Mouse (Mus musculus): Measurements from ENCODE around the gene Caskin1. TPM values are rescaled to one million over a fixed set of nuclear protein-coding genes. Genes with fewer than 3 reads are reported as not detected.
A peak's percentile ranks its signal among the peaks of the same experiment; 100 is the strongest.
"Not testable (repeated sequence)": the region's sequence is repeated elsewhere in the genome, so short reads cannot be mapped to it uniquely, and the experiment has no call there.

Caskin1 gene
- polyA plus RNA-seq, 1 experiment from 2014 or later: 30.4 TPM

- peak overlapping the region; percentile 75 for H3K9ac ChIP-seq (replicated peaks; ENCODE audit: low read depth, low read length)
- peak overlapping the region; percentile 87 for H3K27ac ChIP-seq (ENCODE audit: low read length)
- no peaks in the 10 kb centered on the region for H3K27me3 ChIP-seq (replicated peaks; ENCODE audit: control insufficient read depth, insufficient read depth, low read length)
- 8% methylated on average over 14 of the region's 14 CpGs for WGBS
- peaks cover 12% of the 10 kb centered on the region for H3K36me3 ChIP-seq (ENCODE audit: control insufficient read depth, insufficient read depth)
- ATAC-seq: no peak
- no peaks in the 10 kb centered on the region for H3K9me3 ChIP-seq (ENCODE audit: control insufficient read depth, low read length)
- peaks cover 13% of the 10 kb centered on the region for H3K4me1 ChIP-seq (replicated peaks; ENCODE audit: control insufficient read depth, insufficient read depth, low read length)
- peak overlapping the region; percentile 80 for H3K4me2 ChIP-seq (ENCODE audit: low read length)
- peak overlapping the region; percentile 90 for H3K4me3 ChIP-seq (replicated peaks; ENCODE audit: low read length)
Measured at GRCm38 (mm10) chr17:24454218-24454755, 34.1 kb upstream of the Caskin1 start.

- peaks cover 13% of the 10 kb centered on the region for H3K4me1 ChIP-seq (replicated peaks; ENCODE audit: control insufficient read depth, insufficient read depth, low read length)
- peaks cover 8% of the 10 kb centered on the region for H3K36me3 ChIP-seq (ENCODE audit: control insufficient read depth, insufficient read depth)
- under 1% methylated on average over 67 of the region's 67 CpGs for WGBS
- peak overlapping the region; percentile 90 for H3K4me3 ChIP-seq (replicated peaks; ENCODE audit: low read length)
- no peaks in the 10 kb centered on the region for H3K9me3 ChIP-seq (ENCODE audit: control insufficient read depth, low read length)
- H3K9ac ChIP-seq (replicated peaks; ENCODE audit: low read depth, low read length): peak overlapping the region; percentile 75
- no peaks in the 10 kb centered on the region for H3K27me3 ChIP-seq (replicated peaks; ENCODE audit: control insufficient read depth, insufficient read depth, low read length)
- ATAC-seq: peak; percentile 94
- peak overlapping the region; percentile 80 for H3K4me2 ChIP-seq (ENCODE audit: low read length)
- H3K27ac ChIP-seq (ENCODE audit: low read length): peak overlapping the region; percentile 87
Measured at GRCm38 (mm10) chr17:24454756-24455522, 33.5 kb upstream of the Caskin1 start.

DNA sequence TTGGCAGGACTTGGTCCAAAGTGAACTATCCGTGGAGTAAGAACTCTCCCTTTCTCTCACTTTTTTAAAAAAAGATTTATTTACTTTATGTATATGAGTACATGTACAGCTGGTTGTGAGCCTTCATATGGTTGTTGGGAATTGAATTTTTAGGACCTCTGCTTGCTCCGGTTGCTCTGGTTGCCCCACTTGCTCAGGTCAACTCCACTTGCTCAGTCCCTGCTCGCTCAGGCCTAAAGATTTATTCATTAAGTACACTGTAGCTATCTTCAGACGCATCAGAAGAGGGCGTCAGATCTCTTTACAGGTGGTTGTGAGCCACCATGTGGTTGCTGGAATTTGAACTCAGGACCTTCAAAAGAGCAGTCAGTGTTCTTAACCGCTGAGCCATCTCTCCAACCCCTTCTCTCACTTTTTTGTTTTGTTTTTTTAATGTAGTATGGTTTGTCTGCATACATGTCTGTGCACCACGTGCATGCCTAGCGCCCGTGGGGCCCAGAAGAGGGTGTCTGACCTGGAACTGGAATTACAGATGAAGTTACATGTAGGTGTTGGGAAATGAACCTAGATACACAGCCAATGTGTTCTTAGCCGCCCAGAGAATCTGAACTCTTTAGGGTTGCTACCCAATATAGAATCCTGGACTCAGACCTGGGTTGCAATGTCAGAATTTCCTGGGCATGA lies 32.7 kb upstream of the Caskin1 start:
- 46% methylated on average over 10 of the region's 10 CpGs for WGBS
- not testable (repeated sequence) for ATAC-seq

GRCm38 (mm10) chr17:24461580-24461979 lies 26.8 kb upstream of the Caskin1 start:
- H3K9ac ChIP-seq (replicated peaks; ENCODE audit: low read depth, low read length): no peak overlapping the region
- no peaks in the 10 kb centered on the region for H3K9me3 ChIP-seq (ENCODE audit: control insufficient read depth, low read length)
- no peak overlapping the region for H3K27ac ChIP-seq (ENCODE audit: low read length)
- 60% methylated on average over 2 of the region's 2 CpGs for WGBS
- no peaks in the 10 kb centered on the region for H3K4me1 ChIP-seq (replicated peaks; ENCODE audit: control insufficient read depth, insufficient read depth, low read length)
- no peak overlapping the region for H3K4me2 ChIP-seq (ENCODE audit: low read length)
- no peak overlapping the region for H3K4me3 ChIP-seq (replicated peaks; ENCODE audit: low read length)
- H3K27me3 ChIP-seq (replicated peaks; ENCODE audit: control insufficient read depth, insufficient read depth, low read length): no peaks in the 10 kb centered on the region
- ATAC-seq: no peak
- no peaks in the 10 kb centered on the region for H3K36me3 ChIP-seq (ENCODE audit: control insufficient read depth, insufficient read depth)

More for the DNA sequence above, 32.7 kb upstream of the Caskin1 start:
- not testable (repeated sequence) for H3K9me3 ChIP-seq (ENCODE audit: control insufficient read depth, low read length); H3K27ac ChIP-seq (ENCODE audit: low read length); H3K9ac ChIP-seq (replicated peaks; ENCODE audit: low read depth, low read length); H3K27me3 ChIP-seq (replicated peaks; ENCODE audit: control insufficient read depth, insufficient read depth, low read length); H3K36me3 ChIP-seq (ENCODE audit: control insufficient read depth, insufficient read depth)
- Histone ChIP-seq H3K4me1 (replicated peaks; ENCODE audit: control insufficient read depth, insufficient read depth, low read length) (peaks cover 13% of the 10 kb centered on the region), H3K4me3 (replicated peaks; ENCODE audit: low read length) (peak overlapping the region; percentile 90; the same call in 1 of the 2 replicates), H3K4me2 (ENCODE audit: low read length) (peak overlapping the region; percentile 20)

DNA sequence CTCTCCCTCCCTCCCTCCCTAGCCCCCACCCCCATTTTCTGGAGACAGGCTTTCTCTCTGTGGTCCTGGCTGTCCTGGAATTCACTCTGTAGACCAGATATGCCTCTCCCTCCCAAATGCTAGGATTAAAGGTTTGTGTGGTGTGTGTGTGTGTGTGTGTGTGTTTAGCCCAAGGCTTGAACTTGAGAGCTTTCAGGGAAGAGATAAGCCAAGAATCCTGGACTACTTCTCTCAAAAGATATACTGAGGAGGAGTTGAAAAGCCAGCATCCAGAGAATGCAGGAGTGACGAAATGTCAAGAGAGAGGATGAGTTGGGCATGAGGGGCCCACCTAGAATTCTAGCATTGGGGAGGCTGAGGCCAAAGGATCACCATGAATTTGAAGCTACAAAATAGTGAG lies 25.5 kb upstream of the Caskin1 start:
- Histone ChIP-seq H3K4me3 (replicated peaks; ENCODE audit: low read length) (no peak overlapping the region), H3K4me1 (replicated peaks; ENCODE audit: control insufficient read depth, insufficient read depth, low read length) (no peaks in the 10 kb centered on the region), H3K9me3 (ENCODE audit: control insufficient read depth, low read length) (no peaks in the 10 kb centered on the region), H3K27ac (ENCODE audit: low read length) (no peak overlapping the region), H3K4me2 (ENCODE audit: low read length) (no peak overlapping the region), H3K36me3 (ENCODE audit: control insufficient read depth, insufficient read depth) (no peaks in the 10 kb centered on the region), H3K9ac (replicated peaks; ENCODE audit: low read depth, low read length) (no peak overlapping the region), H3K27me3 (replicated peaks; ENCODE audit: control insufficient read depth, insufficient read depth, low read length) (no peaks in the 10 kb centered on the region)
- 92% methylated on average over 1 of the region's 1 CpGs for WGBS
- ATAC-seq: no peak

- WGBS: 56% methylated on average over 6 of the region's 6 CpGs
- no peak for ATAC-seq
- no peaks in the 10 kb centered on the region for H3K36me3 ChIP-seq (ENCODE audit: control insufficient read depth, insufficient read depth)
Measured at GRCm38 (mm10) chr17:24463374-24464133, 24.8 kb upstream of the Caskin1 start.

GRCm38 (mm10) chr17:24468636-24469246 lies 19.7 kb upstream of the Caskin1 start:
- no peak overlapping the region for H3K27ac ChIP-seq (ENCODE audit: low read length)
- no peak overlapping the region for H3K4me3 ChIP-seq (replicated peaks; ENCODE audit: low read length)
- 93% methylated on average over 5 of the region's 5 CpGs for WGBS
- no peaks in the 10 kb centered on the region for H3K9me3 ChIP-seq (ENCODE audit: control insufficient read depth, low read length)
- no peak for ATAC-seq
- H3K4me1 ChIP-seq (replicated peaks; ENCODE audit: control insufficient read depth, insufficient read depth, low read length): peaks cover 25% of the 10 kb centered on the region
- no peaks in the 10 kb centered on the region for H3K36me3 ChIP-seq (ENCODE audit: control insufficient read depth, insufficient read depth)
- H3K4me2 ChIP-seq (ENCODE audit: low read length): no peak overlapping the region
- no peak overlapping the region for H3K9ac ChIP-seq (replicated peaks; ENCODE audit: low read depth, low read length)
- H3K27me3 ChIP-seq (replicated peaks; ENCODE audit: control insufficient read depth, insufficient read depth, low read length): no peaks in the 10 kb centered on the region

More at GRCm38 (mm10) chr17:24463374-24464133, 24.8 kb upstream of the Caskin1 start:
- H3K4me1 ChIP-seq (replicated peaks; ENCODE audit: control insufficient read depth, insufficient read depth, low read length): no peaks in the 10 kb centered on the region
- H3K27ac ChIP-seq (ENCODE audit: low read length): no peak overlapping the region
- no peak overlapping the region for H3K4me2 ChIP-seq (ENCODE audit: low read length)
- no peaks in the 10 kb centered on the region for H3K27me3 ChIP-seq (replicated peaks; ENCODE audit: control insufficient read depth, insufficient read depth, low read length)
- H3K4me3 ChIP-seq (replicated peaks; ENCODE audit: low read length): no peak overlapping the region
- H3K9ac ChIP-seq (replicated peaks; ENCODE audit: low read depth, low read length): no peak overlapping the region
- no peaks in the 10 kb centered on the region for H3K9me3 ChIP-seq (ENCODE audit: control insufficient read depth, low read length)

GRCm38 (mm10) chr17:24469336-24469909 lies 19.0 kb upstream of the Caskin1 start:
- H3K36me3 ChIP-seq (ENCODE audit: control insufficient read depth, insufficient read depth): no peaks in the 10 kb centered on the region
- ATAC-seq: no peak
- peak overlapping the region; percentile 78 for H3K4me2 ChIP-seq (ENCODE audit: low read length)
- H3K4me1 ChIP-seq (replicated peaks; ENCODE audit: control insufficient read depth, insufficient read depth, low read length): peaks cover 25% of the 10 kb centered on the region
- H3K9me3 ChIP-seq (ENCODE audit: control insufficient read depth, low read length): no peaks in the 10 kb centered on the region
- peak overlapping the region; percentile 68 for H3K9ac ChIP-seq (replicated peaks; ENCODE audit: low read depth, low read length)
- 15% methylated on average over 7 of the region's 7 CpGs for WGBS
- H3K27me3 ChIP-seq (replicated peaks; ENCODE audit: control insufficient read depth, insufficient read depth, low read length): no peaks in the 10 kb centered on the region
- H3K4me3 ChIP-seq (replicated peaks; ENCODE audit: low read length): peak overlapping the region; percentile 76
- peak overlapping the region; percentile 86 for H3K27ac ChIP-seq (ENCODE audit: low read length)

All from forebrain, embryonic 16.5 days (tissue).